Mouse (Mus musculus) MEL (cell line): ENCODE results near the gene Rnf144b. TPM values are rescaled to one million over a fixed set of nuclear protein-coding genes. Genes with fewer than 3 reads are reported as not detected.

Source experiments
- DNase-seq: peaks from one replicate; pipeline ENCODE4 v3.0.0; 2011; ENCODE audit warnings: low read depth, low spot score
- H3K27ac ChIP-seq: 2 replicates; pipeline ENCODE4 v1.5.1; 2012; ENCODE audit warnings: low read depth, mild to moderate bottlenecking, control low read depth, low read length, moderate library complexity; ENCODE audit not compliant: control insufficient read depth
- H3K27me3 ChIP-seq, 2 experiments: fragments of 150-350 bp in 1 of 2; sonication (generic) in 1 of 2; 2 replicates each; pipeline ENCODE4 v1.6.1; 2012; ENCODE audit warnings: low read length in 2 of 2, mild to moderate bottlenecking in 2 of 2, improper control_type of control experiment in 1 of 2, moderate library complexity in 1 of 2; ENCODE audit not compliant: insufficient read depth in 2 of 2, control insufficient read depth in 1 of 2
- H3K36me3 ChIP-seq, 2 experiments: 2 replicates each; pipeline ENCODE4 v1.6.1; 2012 to 2014; ENCODE audit warnings: low read length in 2 of 2, improper control_type of control experiment in 1 of 2, inconsistent platforms in 1 of 2, mild to moderate bottlenecking in 1 of 2; ENCODE audit not compliant: insufficient read depth in 2 of 2, control insufficient read depth in 1 of 2
- H3K4me1 ChIP-seq, 2 experiments: fragments of 150-350 bp in 1 of 2; sonication (generic) in 1 of 2; 2 replicates each; pipeline ENCODE4 v1.6.1; 2012; ENCODE audit warnings: low read length in 2 of 2, improper control_type of control experiment in 1 of 2, mild to moderate bottlenecking in 1 of 2; ENCODE audit not compliant: insufficient read depth in 2 of 2, control insufficient read depth in 1 of 2
- H3K4me3 ChIP-seq, 2 experiments: fragments of 150-350 bp in 1 of 2; sonication (generic) in 1 of 2; 2 replicates each; pipeline ENCODE4 v1.5.1; 2012; ENCODE audit warnings: low read depth in 2 of 2, low read length in 2 of 2, mild to moderate bottlenecking in 2 of 2, moderate library complexity in 2 of 2, control low read depth in 1 of 2, improper control_type of control experiment in 1 of 2; ENCODE audit not compliant: control insufficient read depth in 1 of 2, insufficient read depth in 1 of 2
- H3K79me2 ChIP-seq: 2 replicates; pipeline ENCODE4 v1.6.1; 2012; ENCODE audit warnings: mild to moderate bottlenecking, low read length, moderate library complexity; ENCODE audit not compliant: control insufficient read depth, poor library complexity, insufficient read depth
- H3K9ac ChIP-seq: 2 replicates; pipeline ENCODE4 v1.6.1; 2012; ENCODE audit warnings: low read depth, mild to moderate bottlenecking, control low read depth, low read length, moderate library complexity; ENCODE audit not compliant: control insufficient read depth, poor library complexity, severe bottlenecking
- H3K9me3 ChIP-seq: fragments of 150-350 bp; sonication (generic); replicated peaks from 2 replicates; pipeline ENCODE4 v1.6.1; 2012; ENCODE audit warnings: mild to moderate bottlenecking, low read length, improper control_type of control experiment, moderate library complexity; ENCODE audit not compliant: insufficient read depth
- CHD1 ChIP-seq: IDR thresholded peaks from 2 replicates; pipeline ENCODE4 v1.6.1; 2012; ENCODE audit warnings: low read depth, mild to moderate bottlenecking, inconsistent platforms, low read length, improper control_type of control experiment
- CHD2 ChIP-seq: IDR thresholded peaks from 2 replicates; pipeline ENCODE4 v1.6.1; 2011; ENCODE audit warnings: low read length, improper control_type of control experiment
- CTCF ChIP-seq, 3 experiments: IDR thresholded peaks in 2 of 3; conservative IDR thresholded peaks in 1 of 3; 2 replicates each; pipeline ENCODE4 v1.5.1; 2011 to 2012; ENCODE audit warnings: low read length in 3 of 3, low read depth in 2 of 3, mild to moderate bottlenecking in 2 of 3, improper control_type of control experiment in 1 of 3, inconsistent platforms in 1 of 3, mixed read lengths in 1 of 3, moderate library complexity in 1 of 3; ENCODE audit not compliant: control insufficient read depth in 1 of 3, insufficient read depth in 1 of 3, poor library complexity in 1 of 3, severe bottlenecking in 1 of 3
- E2F4 ChIP-seq: IDR thresholded peaks from 2 replicates; pipeline ENCODE4 v1.6.1; 2011; ENCODE audit warnings: low read depth, low read length, improper control_type of control experiment, borderline replicate concordance
- ELF1 ChIP-seq: IDR thresholded peaks from 2 replicates; pipeline ENCODE4 v1.6.1; 2014; ENCODE audit warnings: low read depth, mild to moderate bottlenecking, inconsistent platforms, low read length, improper control_type of control experiment, moderate library complexity
- ETS1 ChIP-seq: IDR thresholded peaks from 2 replicates; pipeline ENCODE4 v1.6.1; 2012; ENCODE audit warnings: low read depth, mild to moderate bottlenecking, inconsistent platforms, low read length, improper control_type of control experiment, moderate library complexity
- KAT2A ChIP-seq: conservative IDR thresholded peaks from 2 replicates; pipeline ENCODE4 v1.6.1; 2012; ENCODE audit warnings: low read depth, low read length, improper control_type of control experiment, inconsistent platforms
- MAZ ChIP-seq: IDR thresholded peaks from 2 replicates; pipeline ENCODE4 v1.6.1; 2012; ENCODE audit warnings: low read depth, mild to moderate bottlenecking, inconsistent platforms, low read length, improper control_type of control experiment
- MEF2A ChIP-seq: IDR thresholded peaks from 2 replicates; pipeline ENCODE4 v1.6.1; 2014; ENCODE audit warnings: low read depth, mild to moderate bottlenecking, inconsistent platforms, low read length, improper control_type of control experiment; ENCODE audit not compliant: poor library complexity, insufficient replicate concordance, severe bottlenecking; ENCODE audit errors: extremely low read depth
- MXI1 ChIP-seq: IDR thresholded peaks from 2 replicates; pipeline ENCODE4 v1.6.1; 2011; ENCODE audit warnings: mild to moderate bottlenecking, low read depth, low read length, improper control_type of control experiment
- MYB ChIP-seq: IDR thresholded peaks from 2 replicates; pipeline ENCODE4 v1.6.1; 2011; ENCODE audit warnings: mild to moderate bottlenecking, low read depth, low read length, improper control_type of control experiment
- MYC ChIP-seq: IDR thresholded peaks from 2 replicates; pipeline ENCODE4 v1.6.1; 2011; ENCODE audit warnings: low read depth, mild to moderate bottlenecking, low read length, improper control_type of control experiment, moderate library complexity
- NELFE ChIP-seq: IDR thresholded peaks from 2 replicates; pipeline ENCODE4 v1.6.1; 2011; ENCODE audit warnings: low read depth, low read length, improper control_type of control experiment
- NRF1 ChIP-seq: IDR thresholded peaks from 2 replicates; pipeline ENCODE4 v1.6.1; 2014; ENCODE audit warnings: low read depth, mild to moderate bottlenecking, inconsistent platforms, low read length, improper control_type of control experiment, moderate library complexity; ENCODE audit not compliant: poor library complexity, insufficient read depth, severe bottlenecking
- POLR2A ChIP-seq, 2 experiments: IDR thresholded peaks; 2 replicates each; pipeline ENCODE4 v1.6.1; 2011 to 2012; ENCODE audit warnings: low read length in 2 of 2, mild to moderate bottlenecking in 2 of 2, control low read depth in 1 of 2, improper control_type of control experiment in 1 of 2, low read depth in 1 of 2, moderate library complexity in 1 of 2; ENCODE audit not compliant: control insufficient read depth in 1 of 2, insufficient read depth in 1 of 2, poor library complexity in 1 of 2
- POLR2AphosphoS2 ChIP-seq: IDR thresholded peaks from 2 replicates; pipeline ENCODE4 v1.6.1; 2011; ENCODE audit warnings: low read length, improper control_type of control experiment
- SIN3A ChIP-seq: IDR thresholded peaks from 2 replicates; pipeline ENCODE4 v1.6.1; 2012; ENCODE audit warnings: low read length, improper control_type of control experiment, inconsistent platforms
- TCF12 ChIP-seq: IDR thresholded peaks from 2 replicates; pipeline ENCODE4 v1.6.1; 2014; ENCODE audit warnings: low read depth, mild to moderate bottlenecking, inconsistent platforms, low read length, improper control_type of control experiment, moderate library complexity
- UBTF ChIP-seq: IDR thresholded peaks from 2 replicates; pipeline ENCODE4 v1.6.1; 2012; ENCODE audit warnings: low read depth, mild to moderate bottlenecking, inconsistent platforms, low read length, improper control_type of control experiment, moderate library complexity, borderline replicate concordance; ENCODE audit not compliant: insufficient read depth
- USF1 ChIP-seq: IDR thresholded peaks from 2 replicates; pipeline ENCODE4 v1.6.1; 2014; ENCODE audit warnings: low read depth, mild to moderate bottlenecking, inconsistent platforms, low read length, improper control_type of control experiment, moderate library complexity
- USF2 ChIP-seq, 2 experiments: IDR thresholded peaks; 2 replicates each; pipeline ENCODE4 v1.6.1; 2011 to 2012; ENCODE audit warnings: improper control_type of control experiment in 2 of 2, low read length in 2 of 2, borderline replicate concordance in 1 of 2, inconsistent platforms in 1 of 2, low read depth in 1 of 2, mild to moderate bottlenecking in 1 of 2; ENCODE audit not compliant: insufficient read depth in 1 of 2
- ZC3H11A ChIP-seq: IDR thresholded peaks from 2 replicates; pipeline ENCODE4 v1.6.1; 2012; ENCODE audit warnings: low read depth, mild to moderate bottlenecking, inconsistent platforms, low read length, improper control_type of control experiment
- ZKSCAN1 ChIP-seq: IDR thresholded peaks from 2 replicates; pipeline ENCODE4 v1.6.1; 2012; ENCODE audit warnings: low read depth, mild to moderate bottlenecking, inconsistent platforms, low read length, improper control_type of control experiment, moderate library complexity
- ZMIZ1 ChIP-seq: IDR thresholded peaks from 2 replicates; pipeline ENCODE4 v1.6.1; 2012; ENCODE audit warnings: low read depth, mild to moderate bottlenecking, inconsistent platforms, low read length, improper control_type of control experiment, moderate library complexity
- ZNF384 ChIP-seq: IDR thresholded peaks from 2 replicates; pipeline ENCODE4 v1.6.1; 2012; ENCODE audit warnings: low read depth, mild to moderate bottlenecking, inconsistent platforms, low read length, improper control_type of control experiment
- polyA plus RNA-seq, 2 experiments: library from polyadenylated mRNA; stranded (reverse) in 1 of 2; unstranded in 1 of 2; fragments of >175 nt in 1 of 2; fragments of >200 nt in 1 of 2; gene quantifications; 2 replicates each; pipeline versions ENCODE4 v1.2.1 to v1.2.4; 2012; ENCODE audit warnings: low replicate concordance in 2 of 2, low read depth in 1 of 2; ENCODE audit not compliant: insufficient read length in 2 of 2, insufficient read depth in 1 of 2, missing spikeins in 1 of 2
- total RNA-seq: library from RNA; depleted of rRNA; stranded (reverse); fragments of 300-350 nt; gene quantifications from 2 replicates; pipeline ENCODE4 v1.2.3, GENCODE M21; 2012

The Rnf144b gene
- total and polyA plus RNA-seq, 3 experiments = not detected

GRCm38 (mm10) chr13:47180776-47181175 lies 58.3 kb downstream of the Rnf144b start:
- DNase-seq = no peak
- Histone ChIP-seq H3K36me3 (no peaks in the 10 kb centered on the region), H3K27me3 (no peaks in the 10 kb centered on the region), H3K79me2 (no peaks in the 10 kb centered on the region)
- TF ChIP-seq KAT2A (no peak), CHD2 (no peak), POLR2A (IDR thresholded peaks at IDR 0.05; ENCODE audit: control insufficient read depth in 1 of 2, insufficient read depth in 1 of 2, low read depth in 1 of 2, low read length in 2 of 2, poor library complexity in 1 of 2) (no peak), MXI1 (no peak), POLR2AphosphoS2 (no peak), ZKSCAN1 (no peak), CHD1 (no peak), ZMIZ1 (no peak), ELF1 (no peak), TCF12 (no peak), MYB (no peak), NRF1 (no peak), ZC3H11A (no peak), MEF2A (no peak), UBTF (no peak), USF1 (no peak)
- TF ChIP-seq, all 39 proteins: peak for 0
- no peak overlapping the region for H3K27ac ChIP-seq
- H3K4me3 ChIP-seq = no peak overlapping the region
- no peaks in the 10 kb centered on the region for H3K9me3 ChIP-seq
- H3K9ac ChIP-seq = no peak overlapping the region
- no peaks in the 10 kb centered on the region for H3K4me1 ChIP-seq

- Histone ChIP-seq H3K36me3 (no peaks in the 10 kb centered on the region), H3K4me3 (no peak overlapping the region), H3K79me2 (no peaks in the 10 kb centered on the region), H3K9me3 (no peaks in the 10 kb centered on the region), H3K27ac (no peak overlapping the region), H3K27me3 (no peaks in the 10 kb centered on the region)
- DNase-seq = no peak
- TF ChIP-seq ZC3H11A (no peak), USF2 (IDR thresholded peaks at IDR 0.05; ENCODE audit: borderline replicate concordance in 1 of 2, insufficient read depth in 1 of 2, low read depth in 1 of 2, low read length in 2 of 2) (no peak), ETS1 (no peak), MXI1 (no peak), CHD1 (no peak), NELFE (no peak), CHD2 (no peak), MYC (no peak), ZNF384 (no peak), MEF2A (no peak), E2F4 (no peak), CTCF (IDR thresholded peaks at IDR 0.05 in 2 of 3, conservative IDR thresholded peaks at IDR 0.05 in 1 of 3; ENCODE audit: control insufficient read depth in 1 of 3, insufficient read depth in 1 of 3, low read depth in 2 of 3, low read length in 3 of 3, poor library complexity in 1 of 3, severe bottlenecking in 1 of 3) (no peak), KAT2A (no peak), SIN3A (no peak), POLR2A (IDR thresholded peaks at IDR 0.05; ENCODE audit: control insufficient read depth in 1 of 2, insufficient read depth in 1 of 2, low read depth in 1 of 2, low read length in 2 of 2, poor library complexity in 1 of 2) (no peak), MAZ (no peak), ELF1 (no peak)
- TF ChIP-seq, all 39 proteins: peak for 0
- Histone ChIP-seq H3K9ac (no peak overlapping the region), H3K4me1 (no peaks in the 10 kb centered on the region)
Measured at GRCm38 (mm10) chr13:47182366-47182765, 59.9 kb downstream of the Rnf144b start.
